Mouse (Mus musculus) ES-E14 (cell line): ENCODE results near the gene Trim2. TPM values are rescaled to one million over a fixed set of nuclear protein-coding genes. Genes with fewer than 3 reads are reported as not detected.

Experiments used
- DNase-seq: peaks from one replicate; pipeline ENCODE4 v3.0.0-alpha.2; 2013; ENCODE audit warnings: low read depth, low spot score
- H3K27ac ChIP-seq: 2 replicates; pipeline ENCODE4 v1.5.1; 2012; ENCODE audit warnings: low read depth, mild to moderate bottlenecking, low read length, moderate library complexity, mixed read lengths; ENCODE audit not compliant: poor library complexity, insufficient read depth, severe bottlenecking
- H3K36me3 ChIP-seq: 2 replicates; pipeline ENCODE4 v1.6.1; 2012; ENCODE audit warnings: mild to moderate bottlenecking, low read length, moderate library complexity, mixed read lengths; ENCODE audit not compliant: control insufficient read depth, poor library complexity, insufficient read depth, severe bottlenecking
- H3K4me1 ChIP-seq, 2 experiments: fragments of 150-350 bp in 1 of 2; sonication (generic) in 1 of 2; 2 replicates each; pipeline ENCODE4 v1.6.1; 2012; ENCODE audit warnings: low read length in 2 of 2, mild to moderate bottlenecking in 1 of 2, mixed read lengths in 1 of 2; ENCODE audit not compliant: control insufficient read depth in 2 of 2, insufficient read depth in 2 of 2, poor library complexity in 1 of 2
- H3K4me3 ChIP-seq, 2 experiments: fragments of 150-350 bp in 1 of 2; sonication (generic) in 1 of 2; 2 replicates each; pipeline ENCODE4 v1.5.1; 2012; ENCODE audit warnings: low read length in 2 of 2, low read depth in 1 of 2, mild to moderate bottlenecking in 1 of 2, mixed read lengths in 1 of 2; ENCODE audit not compliant: insufficient read depth in 1 of 2, poor library complexity in 1 of 2, severe bottlenecking in 1 of 2
- H3K9ac ChIP-seq: 2 replicates; pipeline ENCODE4 v1.6.1; 2012; ENCODE audit warnings: low read depth, mild to moderate bottlenecking, low read length, mixed read lengths; ENCODE audit not compliant: poor library complexity, insufficient read depth, severe bottlenecking
- H3K9me3 ChIP-seq: fragments of 150-350 bp; sonication (generic); 2 replicates; pipeline ENCODE4 v1.6.1; 2012; ENCODE audit warnings: low read depth, mild to moderate bottlenecking, low read length; ENCODE audit not compliant: control insufficient read depth, insufficient read depth
- CHD2 ChIP-seq: IDR thresholded peaks from 2 replicates; pipeline ENCODE4 v1.6.1; 2014; ENCODE audit warnings: mild to moderate bottlenecking, low read depth, low read length, inconsistent platforms
- HCFC1 ChIP-seq: IDR thresholded peaks from 2 replicates; pipeline ENCODE4 v1.6.1; 2012; ENCODE audit warnings: low read length, inconsistent platforms, borderline replicate concordance; ENCODE audit not compliant: insufficient read depth
- MAFK ChIP-seq: IDR thresholded peaks from 2 replicates; pipeline ENCODE4 v1.6.1; 2014; ENCODE audit warnings: mild to moderate bottlenecking, low read depth, low read length, inconsistent platforms; ENCODE audit not compliant: insufficient read depth
- ZC3H11A ChIP-seq: IDR thresholded peaks from 2 replicates; pipeline ENCODE4 v1.6.1; 2012; ENCODE audit warnings: low read depth, mild to moderate bottlenecking, inconsistent platforms, low read length, borderline replicate concordance
- ZNF384 ChIP-seq: IDR thresholded peaks from 2 replicates; pipeline ENCODE4 v1.6.1; 2012; ENCODE audit warnings: low read depth, low read length, inconsistent platforms
- in situ Hi-C, 2 experiments: fragments of 600-800 bp; cut with MboI; formaldehyde crosslinking; loops; one replicate each; pipeline ENCODE4 v1.15.1; 2025; ENCODE audit warnings: low sequenced_read_pairs in 2 of 2, inconsistent platforms in 1 of 2; ENCODE audit not compliant: unreplicated experiment in 2 of 2
- total RNA-seq: library from RNA; depleted of rRNA; stranded (reverse); fragments of 300-350 nt; gene quantifications from 2 replicates; pipeline ENCODE4 v1.2.3, GENCODE M21; 2012

Gene Trim2
- total RNA-seq, 1 experiment = 27.3 TPM

- in situ Hi-C loops = loop anchor here in 1 of 2 experiments (5.0 kb wide), 1 partner anchor 36 kb away; no protein-coding TSS in a partner anchor
- no peak overlapping the region for H3K27ac ChIP-seq
- TF ChIP-seq ZC3H11A (no peak), ZNF384 (no peak), MAFK (no peak), CHD2 (no peak), HCFC1 (no peak)
- no peaks in the 10 kb centered on the region for H3K36me3 ChIP-seq
- H3K9ac ChIP-seq = no peak overlapping the region
- no peak for DNase-seq
- peaks cover 2 to 10% of the 10 kb centered on the region in 2 experiments; a peak in 3 of 4 replicates for H3K4me1 ChIP-seq
- no peaks in the 10 kb centered on the region for H3K9me3 ChIP-seq
- H3K4me3 ChIP-seq = no peak overlapping the region
Observed at GRCm38 (mm10) chr3:84217961-84218351, 88.7 kb downstream of the Trim2 start.

- H3K4me1 ChIP-seq = peaks cover 2 to 10% of the 10 kb centered on the region in 2 experiments; a peak in 3 of 4 replicates
- no peak overlapping the region for H3K27ac ChIP-seq
Observed at GRCm38 (mm10) chr3:84217118-84217960, 89.3 kb downstream of the Trim2 start.

GRCm38 (mm10) chr3:84215743-84216360, 90.8 kb downstream of the Trim2 start:
- Histone ChIP-seq H3K36me3 (no peaks in the 10 kb centered on the region), H3K4me3 (no peak overlapping the region), H3K9me3 (no peaks in the 10 kb centered on the region), H3K4me1 (peaks cover 2 to 8% of the 10 kb centered on the region in 2 experiments; a peak in 3 of 4 replicates), H3K9ac (no peak overlapping the region), H3K27ac (no peak overlapping the region)
- TF ChIP-seq CHD2 (no peak), MAFK (no peak), HCFC1 (no peak), ZC3H11A (no peak), ZNF384 (no peak)
- in situ Hi-C loops = loop anchor here in 1 of 2 experiments (5.0 kb wide), 1 partner anchor 34 kb away; no protein-coding TSS in a partner anchor
- no peak for DNase-seq

More at GRCm38 (mm10) chr3:84217118-84217960, 89.3 kb downstream of the Trim2 start:
- no peak for TF ChIP-seq MAFK
- TF ChIP-seq ZC3H11A = no peak
- TF ChIP-seq CHD2 = no peak
- in situ Hi-C loops = loop anchor here in 1 of 2 experiments (5.0 kb wide), 1 partner anchor 35 kb away; no protein-coding TSS in a partner anchor
- DNase-seq = no peak
- no peaks in the 10 kb centered on the region for H3K9me3 ChIP-seq
- H3K36me3 ChIP-seq = no peaks in the 10 kb centered on the region
- no peak overlapping the region for H3K4me3 ChIP-seq
- H3K9ac ChIP-seq = no peak overlapping the region

- TF ChIP-seq ZC3H11A (no peak), CHD2 (no peak), MAFK (no peak)
- Histone ChIP-seq H3K9ac (no peak overlapping the region), H3K36me3 (no peaks in the 10 kb centered on the region), H3K9me3 (no peaks in the 10 kb centered on the region), H3K4me1 (peaks cover 2 to 8% of the 10 kb centered on the region in 2 experiments; a peak in 3 of 4 replicates), H3K27ac (no peak overlapping the region), H3K4me3 (no peak overlapping the region)
- in situ Hi-C loops = loop anchor here in 1 of 2 experiments (5.0 kb wide), 1 partner anchor 33 kb away; no protein-coding TSS in a partner anchor
- no peak for DNase-seq
Observed at GRCm38 (mm10) chr3:84215253-84215652, 91.4 kb downstream of the Trim2 start.
